Mouse (Mus musculus) lung, postnatal 36 days (tissue): ENCODE measurements at regions not wholly inside any gene's neighbourhood (a gene's known extent, or its start where the extent isn't known, plus 50 kb on each side); places are given as distances from the start of the nearest gene placed in this dataset.
A peak's percentile ranks its signal among the peaks of the same experiment; 100 is the strongest.

Experiments
- DNase-seq: peaks from one replicate; pipeline ENCODE4 v3.0.0; 2022; ENCODE audit warnings: mixed read lengths

- no peak for DNase-seq
These were observed 1130.1 kb upstream of the Gulo start for GRCm38 (mm10) chr14:67139152-67139551.

- DNase-seq, result no peak
These were observed 1127.1 kb upstream of the Gulo start for GRCm38 (mm10) chr14:67136141-67136498.

GRCm38 (mm10) chr14:67135221-67136140 is 1126.5 kb upstream of the Gulo start:
- DNase-seq, result peak; percentile 72

- DNase-seq, result no peak
These were observed 1124.2 kb upstream of the Gulo start for GRCm38 (mm10) chr14:67133221-67133620.

- DNase-seq, result no peak
These were observed 1118.1 kb upstream of the Gulo start for GRCm38 (mm10) chr14:67127118-67127517.

GRCm38 (mm10) chr14:67126254-67126653 is 1117.2 kb upstream of the Gulo start:
- DNase-seq, result no peak

- DNase-seq, result no peak
These were observed 1114.3 kb upstream of the Gulo start for GRCm38 (mm10) chr14:67123300-67123699.
